Mouse (Mus musculus) intestine, embryonic 14.5 days (tissue): ENCODE measurements around the gene Grid2. TPM values are rescaled to one million over a fixed set of nuclear protein-coding genes. Genes with fewer than 3 reads are reported as not detected.

Experiments
- ATAC-seq: fragments of 200-750 bp; cut with Nextera tagmentation; replicated peaks from 2 replicates; pipeline ENCODE4 v1.8.0; 2017; ENCODE audit warnings: low read depth, moderate number of reproducible peaks, moderate TSS enrichment, moderate library complexity; ENCODE audit not compliant: low FRiP score, low TSS enrichment
- DNase-seq: peaks from one replicate; pipeline ENCODE4 v3.0.0-alpha.2; 2018; ENCODE audit warnings: low spot score
- H3K27ac ChIP-seq: fragments of 300-500 bp; sonication (generic); 2 replicates; pipeline ENCODE4 v1.5.1; 2014; ENCODE audit warnings: low read depth, mild to moderate bottlenecking, control low read depth
- H3K27me3 ChIP-seq: fragments of 300-500 bp; sonication (generic); replicated peaks from 2 replicates; pipeline ENCODE4 v1.6.1; 2014; ENCODE audit warnings: low read length, control low read depth; ENCODE audit not compliant: control insufficient read depth, insufficient read depth
- H3K36me3 ChIP-seq: fragments of 300-500 bp; sonication (generic); 2 replicates; pipeline ENCODE4 v1.6.1; 2014; ENCODE audit warnings: low read length, control low read depth; ENCODE audit not compliant: control insufficient read depth, insufficient read depth
- H3K4me1 ChIP-seq: fragments of 300-500 bp; sonication (generic); replicated peaks from 2 replicates; pipeline ENCODE4 v1.6.1; 2014; ENCODE audit warnings: low read length, control low read depth, mixed read lengths; ENCODE audit not compliant: control insufficient read depth, insufficient read depth
- H3K4me2 ChIP-seq: fragments of 300-500 bp; sonication (generic); 2 replicates; pipeline ENCODE4 v1.6.1; 2014; ENCODE audit warnings: low read length
- H3K4me3 ChIP-seq: fragments of 300-500 bp; sonication (generic); 2 replicates; pipeline ENCODE4 v1.5.1; 2014; ENCODE audit warnings: low read depth, low read length, control low read depth, mixed read lengths
- H3K9ac ChIP-seq: fragments of 300-500 bp; sonication (generic); 2 replicates; pipeline ENCODE4 v1.6.1; 2014; ENCODE audit warnings: mild to moderate bottlenecking, low read length
- H3K9me3 ChIP-seq: fragments of 300-500 bp; sonication (generic); 2 replicates; pipeline ENCODE4 v1.6.1; 2016; ENCODE audit warnings: low read length, control low read depth; ENCODE audit not compliant: control insufficient read depth
- WGBS: fragments of 180-500 bp; shearing (Covaris S2); extraction: QIAGEN DNeasy Blood & Tissue Kit; methylation state at CpG from one replicate; pipeline ENCODE4 v1.1.7; 2014; 5-methylcytosine and 5-hydroxymethylcytosine counted together
- polyA plus RNA-seq: library from polyadenylated mRNA; unstranded; fragments of >200 nt; fragmentation: Nextera tagmentation; extraction: Ambion mirVana; gene quantifications from 2 replicates; pipeline ENCODE4 v1.2.1, GENCODE M21; 2014

Grid2 gene
- polyA plus RNA-seq, 1 experiment from 2014 or later = 0.81 TPM

DNA sequence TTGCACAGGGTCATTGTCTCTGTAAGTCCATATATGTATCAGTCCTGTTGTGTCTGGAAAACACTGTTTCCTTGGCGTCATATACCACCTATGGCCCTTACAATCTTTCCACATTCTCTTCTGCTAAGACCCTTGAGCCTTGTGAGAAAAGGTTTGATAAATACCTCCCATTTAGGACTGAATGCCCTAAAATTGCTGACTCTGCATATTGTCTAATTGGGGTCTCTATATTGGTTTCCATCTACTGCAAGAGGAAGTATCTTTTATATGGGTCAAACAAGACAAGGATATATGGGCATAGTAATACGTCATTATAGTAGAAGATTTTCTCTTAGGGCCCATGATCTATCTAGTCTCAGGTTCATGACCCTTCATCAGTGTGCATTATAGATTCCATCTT lies 1008.5 kb downstream of the Grid2 start:
- 92% methylated on average over 2 of the region's 2 CpGs for WGBS
- H3K4me2 ChIP-seq = no peak overlapping the region
- H3K36me3 ChIP-seq = no peaks in the 10 kb centered on the region
- no peaks in the 10 kb centered on the region for H3K27me3 ChIP-seq
- H3K9me3 ChIP-seq = no peaks in the 10 kb centered on the region
- H3K27ac ChIP-seq = no peak overlapping the region
- DNase-seq = no peak
- no peaks in the 10 kb centered on the region for H3K4me1 ChIP-seq
- no peak overlapping the region for H3K4me3 ChIP-seq
- ATAC-seq = no peak
- H3K9ac ChIP-seq = no peak overlapping the region

DNA sequence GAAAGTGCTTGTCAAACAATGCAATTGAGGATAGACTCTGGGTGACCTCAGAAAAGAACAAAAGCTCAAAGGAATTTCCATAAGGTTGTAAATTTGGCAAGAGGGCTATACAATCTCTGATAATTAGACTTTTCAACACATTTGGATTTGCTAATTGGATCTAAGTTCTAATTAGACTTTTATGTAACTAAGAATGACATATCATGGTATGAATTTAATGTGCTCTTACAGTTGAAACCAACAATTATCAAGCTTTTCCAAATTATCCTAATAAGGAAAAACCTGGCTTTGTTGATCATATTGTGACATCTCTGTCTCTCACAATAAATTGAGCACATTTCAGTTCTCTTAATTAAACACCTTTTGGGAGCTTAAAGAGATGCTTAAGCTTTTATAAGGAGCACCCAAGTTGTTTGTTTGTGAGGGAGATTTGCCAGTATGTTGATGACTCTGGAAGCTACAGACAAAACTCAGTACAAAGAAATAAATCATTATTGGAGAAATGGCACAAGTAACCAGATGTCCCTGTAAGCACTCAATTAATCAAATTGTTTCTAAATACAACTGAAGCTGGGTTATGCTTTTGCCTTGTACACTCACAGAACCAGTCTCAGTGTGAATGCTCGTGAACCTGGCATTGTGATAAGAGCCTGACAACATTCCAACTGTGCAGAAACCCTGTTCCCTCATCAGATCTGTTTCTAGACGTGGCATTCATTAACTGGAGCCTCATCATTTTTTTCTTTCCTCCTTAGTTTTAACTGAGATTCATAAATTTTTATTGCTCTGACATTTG lies 1018.8 kb downstream of the Grid2 start:
- H3K27ac ChIP-seq = no peak overlapping the region
- no peaks in the 10 kb centered on the region for H3K36me3 ChIP-seq
- H3K9ac ChIP-seq = no peak overlapping the region
- ATAC-seq (no peak), DNase-seq (no peak)
- WGBS = 29% methylated on average over 2 of the region's 2 CpGs
- H3K27me3 ChIP-seq = no peaks in the 10 kb centered on the region
- no peaks in the 10 kb centered on the region for H3K9me3 ChIP-seq
- no peak overlapping the region for H3K4me2 ChIP-seq
- H3K4me1 ChIP-seq = no peaks in the 10 kb centered on the region
- no peak overlapping the region for H3K4me3 ChIP-seq

DNA sequence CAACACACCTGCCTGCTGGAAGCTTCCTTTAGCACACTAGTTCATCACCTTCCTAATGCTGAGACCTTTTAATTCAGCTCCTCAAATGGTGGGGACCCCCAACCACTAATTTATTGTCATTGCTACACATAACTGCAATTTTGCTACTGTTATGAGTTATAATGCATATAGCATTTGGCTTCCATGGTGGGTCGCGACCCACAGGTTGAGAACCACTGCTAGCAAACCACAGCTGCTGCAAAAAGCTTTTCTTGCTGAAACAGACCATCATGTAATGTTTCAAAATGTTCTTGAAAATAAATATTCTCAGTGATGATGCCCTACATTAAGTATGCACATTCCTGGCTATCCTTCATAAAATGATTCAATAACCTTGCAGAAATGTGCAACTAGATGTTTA lies 1024.3 kb downstream of the Grid2 start:
- Histone ChIP-seq H3K4me1 (no peaks in the 10 kb centered on the region), H3K4me3 (no peak overlapping the region), H3K36me3 (no peaks in the 10 kb centered on the region), H3K27ac (no peak overlapping the region), H3K9ac (no peak overlapping the region), H3K4me2 (no peak overlapping the region), H3K9me3 (no peaks in the 10 kb centered on the region), H3K27me3 (no peaks in the 10 kb centered on the region)
- no peak for DNase-seq
- WGBS = 87% methylated on average over 2 of the region's 2 CpGs
- no peak for ATAC-seq

DNA sequence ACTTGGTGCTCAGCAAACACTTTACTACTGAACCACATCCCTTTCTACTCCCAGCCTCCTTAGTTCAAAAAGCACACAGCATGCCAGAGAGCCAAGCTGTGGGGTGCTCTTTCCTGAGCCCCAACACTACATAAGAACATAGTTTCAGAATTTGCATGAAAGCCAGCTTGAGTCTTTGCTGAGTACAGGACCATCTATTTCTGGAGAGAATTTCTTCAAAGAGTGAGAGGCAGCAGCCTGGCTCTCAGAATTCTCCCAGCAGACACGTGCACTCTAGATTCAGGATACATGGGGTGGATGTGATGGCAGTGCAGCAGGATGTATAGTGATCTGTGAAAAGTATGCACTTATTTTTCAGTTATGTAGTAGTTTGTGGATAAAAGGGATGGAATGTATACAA lies 1038.1 kb downstream of the Grid2 start:
- Histone ChIP-seq H3K9me3 (no peaks in the 10 kb centered on the region), H3K9ac (no peak overlapping the region), H3K4me2 (no peak overlapping the region), H3K4me3 (no peak overlapping the region), H3K36me3 (no peaks in the 10 kb centered on the region), H3K4me1 (no peaks in the 10 kb centered on the region), H3K27ac (no peak overlapping the region), H3K27me3 (no peaks in the 10 kb centered on the region)
- ATAC-seq = no peak
- WGBS = 80% methylated on average over 1 of the region's 1 CpGs
- no peak for DNase-seq

DNA sequence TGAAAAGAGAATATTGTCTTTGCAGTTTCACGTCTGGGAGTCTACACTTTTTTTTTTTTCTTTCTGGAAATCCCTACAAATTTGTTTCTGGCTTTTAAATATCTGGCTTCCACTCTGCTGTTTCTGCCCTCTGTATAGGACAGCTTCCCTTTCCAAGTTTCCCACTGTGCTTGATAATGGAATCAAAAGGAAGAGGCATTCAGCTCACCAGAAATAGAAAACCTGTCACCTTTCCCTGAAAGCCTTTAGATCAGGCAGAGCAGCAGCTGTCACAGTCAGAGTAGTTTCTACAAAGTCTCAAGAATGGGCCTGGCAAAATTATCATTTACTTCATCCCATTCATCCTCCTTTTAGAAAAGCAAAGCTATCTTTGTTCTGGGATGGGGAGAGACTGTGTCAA lies 1042.0 kb downstream of the Grid2 start:
- no peaks in the 10 kb centered on the region for H3K9me3 ChIP-seq
- no peak overlapping the region for H3K4me3 ChIP-seq
- H3K4me1 ChIP-seq = no peaks in the 10 kb centered on the region
- DNase-seq (no peak), ATAC-seq (no peak)
- H3K36me3 ChIP-seq = no peaks in the 10 kb centered on the region
- 62% methylated on average over 1 of the region's 1 CpGs for WGBS
- H3K4me2 ChIP-seq = no peak overlapping the region
- no peak overlapping the region for H3K9ac ChIP-seq
- no peak overlapping the region for H3K27ac ChIP-seq
- H3K27me3 ChIP-seq = no peaks in the 10 kb centered on the region

DNA sequence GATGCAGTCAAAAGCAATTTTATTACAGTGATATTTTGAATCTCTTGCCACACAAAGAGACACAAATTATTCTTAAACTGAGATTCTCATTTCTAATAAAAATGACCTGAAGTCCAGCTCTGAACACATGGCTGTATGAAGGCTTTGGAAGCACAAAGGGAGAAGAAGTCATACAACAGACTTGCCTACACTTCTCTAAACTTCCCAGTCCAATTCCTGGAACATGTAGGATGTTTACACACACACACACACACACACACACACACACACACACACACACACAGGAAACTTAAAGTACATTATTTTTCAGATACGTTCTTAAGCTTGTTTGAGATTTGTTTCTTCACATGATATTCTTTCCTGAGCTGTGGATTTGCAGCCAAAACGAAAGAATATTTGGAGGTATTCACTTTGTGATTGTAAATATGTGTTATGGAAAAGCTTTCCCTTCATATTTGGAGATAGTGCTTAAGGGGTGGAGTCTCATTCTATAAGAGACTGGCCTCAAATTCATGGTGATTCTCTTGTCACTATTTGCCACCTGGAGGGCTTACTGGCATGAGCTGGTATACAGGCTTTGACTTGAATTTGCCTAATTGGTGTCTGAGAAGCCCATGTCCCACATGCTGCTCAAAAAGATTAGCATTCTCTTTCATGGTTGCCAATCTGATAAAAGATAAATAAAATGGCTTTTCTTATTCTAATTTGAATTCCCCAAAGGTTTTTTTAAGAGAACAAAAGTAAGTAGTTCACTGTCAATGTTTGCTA lies 1049.2 kb downstream of the Grid2 start:
- Histone ChIP-seq H3K4me1 (no peaks in the 10 kb centered on the region), H3K36me3 (no peaks in the 10 kb centered on the region), H3K9ac (no peak overlapping the region), H3K9me3 (no peaks in the 10 kb centered on the region), H3K27ac (no peak overlapping the region), H3K27me3 (no peaks in the 10 kb centered on the region), H3K4me3 (no peak overlapping the region), H3K4me2 (no peak overlapping the region)
- WGBS = 61% methylated on average over 2 of the region's 2 CpGs
- ATAC-seq (no peak), DNase-seq (no peak)

DNA sequence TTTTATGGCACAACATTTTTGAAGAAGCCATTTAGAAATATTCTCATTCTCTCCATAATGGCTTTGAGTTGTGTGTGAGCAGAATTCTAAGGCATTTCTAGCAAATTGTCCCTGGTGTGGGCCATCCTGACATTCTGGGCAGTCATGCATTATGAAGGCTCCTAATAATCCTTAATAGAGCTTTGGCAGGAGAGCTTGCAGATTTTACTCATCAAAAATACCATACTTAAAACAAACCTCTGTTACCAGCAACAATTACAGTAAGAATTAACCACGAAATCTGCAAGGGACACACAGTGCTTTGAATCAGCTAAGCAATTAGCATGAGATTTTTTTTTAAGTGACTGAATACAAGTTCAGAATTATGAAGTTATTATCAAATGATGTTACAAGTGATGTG lies 1053.0 kb downstream of the Grid2 start:
- no peak overlapping the region for H3K9ac ChIP-seq
- no peaks in the 10 kb centered on the region for H3K36me3 ChIP-seq
- no peaks in the 10 kb centered on the region for H3K9me3 ChIP-seq
- H3K27ac ChIP-seq = no peak overlapping the region
- H3K4me1 ChIP-seq = no peaks in the 10 kb centered on the region
- ATAC-seq = no peak
- no peak overlapping the region for H3K4me2 ChIP-seq
- no peak overlapping the region for H3K4me3 ChIP-seq
- no peaks in the 10 kb centered on the region for H3K27me3 ChIP-seq
- 80% methylated on average over 1 of the region's 1 CpGs for WGBS
- DNase-seq = no peak

DNA sequence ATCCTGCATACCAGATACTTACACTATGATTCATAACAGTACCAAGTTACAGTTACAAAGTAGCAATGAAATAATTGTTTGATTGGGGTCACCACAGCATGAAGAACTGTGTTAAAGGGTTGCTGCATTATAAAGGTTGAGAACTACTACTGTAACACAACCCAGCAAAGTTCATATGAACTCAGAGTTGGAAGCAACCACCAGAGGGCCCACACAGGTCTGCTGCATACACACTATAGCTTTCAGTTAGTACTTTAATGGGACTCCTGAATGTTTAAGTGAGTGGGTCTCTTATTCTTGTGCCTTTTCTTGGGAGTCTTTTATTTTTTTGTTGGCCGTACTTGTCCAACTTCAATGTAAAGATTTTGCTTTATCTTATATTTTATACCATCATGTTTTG lies 1057.5 kb downstream of the Grid2 start:
- no peak for ATAC-seq
- WGBS = 94% methylated on average over 1 of the region's 1 CpGs
- no peak overlapping the region for H3K9ac ChIP-seq
- H3K36me3 ChIP-seq = no peaks in the 10 kb centered on the region
- no peaks in the 10 kb centered on the region for H3K27me3 ChIP-seq
- no peak overlapping the region for H3K27ac ChIP-seq
- no peaks in the 10 kb centered on the region for H3K9me3 ChIP-seq
- DNase-seq = no peak
- H3K4me3 ChIP-seq = no peak overlapping the region
- H3K4me1 ChIP-seq = no peaks in the 10 kb centered on the region
- H3K4me2 ChIP-seq = no peak overlapping the region

DNA sequence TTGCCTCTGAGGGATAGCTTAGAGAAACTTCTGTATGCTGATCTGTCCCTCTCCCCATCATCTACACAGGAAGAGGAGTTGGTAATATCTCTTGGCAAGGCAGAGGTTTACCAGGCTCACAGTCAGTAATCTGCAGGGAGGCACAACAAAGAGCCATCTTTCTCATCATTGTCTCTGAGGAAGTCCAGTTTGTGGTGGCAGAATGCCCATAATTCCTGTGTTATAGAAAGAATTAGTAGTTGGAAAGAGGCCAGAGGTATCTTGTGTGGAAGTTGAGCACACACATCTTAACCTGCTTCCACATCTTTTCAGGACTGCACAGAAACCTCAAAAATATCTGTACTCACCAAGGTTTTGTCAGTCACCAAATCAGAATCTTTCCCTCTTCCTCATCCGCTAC lies 1071.3 kb downstream of the Grid2 start:
- H3K4me2 ChIP-seq = no peak overlapping the region
- no peak overlapping the region for H3K9ac ChIP-seq
- no peaks in the 10 kb centered on the region for H3K36me3 ChIP-seq
- no peaks in the 10 kb centered on the region for H3K9me3 ChIP-seq
- no peak overlapping the region for H3K4me3 ChIP-seq
- H3K27ac ChIP-seq = no peak overlapping the region
- 90% methylated on average over 1 of the region's 1 CpGs for WGBS
- H3K27me3 ChIP-seq = no peaks in the 10 kb centered on the region
- DNase-seq (no peak), ATAC-seq (no peak)
- no peaks in the 10 kb centered on the region for H3K4me1 ChIP-seq
